Mouse (Mus musculus) heart, adult 2 months (tissue): ENCODE results near the gene Mob1b.

Experiments
- CTCF ChIP-seq: fragments of 200-600 bp; IDR thresholded peaks from 2 replicates; pipeline ENCODE4 v1.8.1; 2022; ENCODE audit warnings: antibody characterized with exemption, mild to moderate bottlenecking, moderate library complexity
- EP300 ChIP-seq: fragments of 200-500 bp; IDR thresholded peaks from 2 replicates; pipeline ENCODE4 v1.6.1; 2011; ENCODE audit warnings: low read depth, low read length, control low read depth; ENCODE audit not compliant: insufficient read depth
- POLR2A ChIP-seq: fragments of 200-500 bp; IDR thresholded peaks from 2 replicates; pipeline ENCODE4 v1.6.1; 2011; ENCODE audit warnings: mild to moderate bottlenecking, low read depth, low read length, control low read depth; ENCODE audit not compliant: insufficient read depth

DNA sequence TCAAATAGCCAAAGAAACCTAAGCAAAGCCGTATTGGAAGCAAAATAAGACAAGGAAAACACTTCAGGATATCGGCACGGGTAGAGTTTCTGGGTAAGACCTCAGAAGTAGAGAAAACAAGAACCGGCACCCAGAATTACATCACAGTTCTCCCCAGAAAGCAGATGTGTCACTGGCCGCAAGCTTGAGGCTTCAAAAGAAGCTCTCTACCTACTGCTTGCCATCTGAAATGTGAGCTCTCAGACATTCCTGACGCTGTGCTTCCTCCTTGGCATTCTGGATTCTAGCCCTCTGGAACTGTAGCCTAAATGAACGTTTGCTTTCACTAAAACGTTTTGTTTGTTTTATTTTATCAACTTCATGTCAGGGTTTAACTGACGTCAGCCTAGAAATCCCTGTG lies 70.0 kb downstream of the Mob1b start:
- TF ChIP-seq CTCF = no peak
- no peak for TF ChIP-seq EP300
- no peak for TF ChIP-seq POLR2A
